Mouse (Mus musculus): ENCODE results near the gene Tbc1d15.

Tbc1d15 gene

DNA sequence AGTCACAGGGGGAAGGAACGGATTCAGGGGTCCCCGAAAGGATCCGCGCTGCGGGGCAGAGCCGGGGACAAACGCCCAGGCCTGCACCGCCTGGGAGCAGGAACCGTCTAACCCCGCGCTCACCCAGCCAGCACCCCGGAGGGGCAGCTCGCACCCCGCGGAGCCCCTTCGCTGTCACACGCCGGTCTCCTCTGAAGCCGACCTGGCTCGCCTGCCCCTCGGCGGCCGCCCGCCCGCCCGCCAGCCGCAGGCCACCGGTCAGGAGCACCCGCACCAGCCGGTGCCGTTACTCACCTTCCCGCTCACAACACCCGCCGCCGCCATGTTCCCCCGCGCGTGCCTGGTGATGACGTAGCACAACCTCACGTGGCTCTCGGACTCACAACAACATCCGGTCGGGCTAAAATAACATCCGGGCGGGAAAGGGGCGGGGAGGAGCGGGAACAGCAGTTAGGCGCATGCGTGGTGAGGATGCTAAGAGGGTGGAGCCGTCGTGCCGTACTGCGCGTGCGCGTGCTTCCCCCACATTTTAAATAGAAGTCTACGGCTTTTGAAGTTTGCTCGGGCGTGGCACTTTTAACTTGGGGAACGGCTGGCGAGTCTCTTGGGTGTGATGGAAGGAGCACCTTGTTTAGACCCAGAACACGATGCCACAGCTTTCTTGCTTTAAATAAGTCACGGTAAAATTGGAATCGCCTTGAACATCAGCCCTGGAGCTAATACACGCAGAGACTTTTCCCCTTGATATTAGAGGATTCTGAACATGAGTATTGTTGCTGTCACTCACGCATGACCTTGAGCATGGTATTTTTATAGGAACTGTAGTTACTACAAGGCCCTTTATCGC is at the start of gene Tbc1d15:
TSS of gene Tbc1d15 (minus strand) at position 380 of the 847 bp plus-strand sequence.
- peak; percentile 97 for DNase-seq

DNA sequence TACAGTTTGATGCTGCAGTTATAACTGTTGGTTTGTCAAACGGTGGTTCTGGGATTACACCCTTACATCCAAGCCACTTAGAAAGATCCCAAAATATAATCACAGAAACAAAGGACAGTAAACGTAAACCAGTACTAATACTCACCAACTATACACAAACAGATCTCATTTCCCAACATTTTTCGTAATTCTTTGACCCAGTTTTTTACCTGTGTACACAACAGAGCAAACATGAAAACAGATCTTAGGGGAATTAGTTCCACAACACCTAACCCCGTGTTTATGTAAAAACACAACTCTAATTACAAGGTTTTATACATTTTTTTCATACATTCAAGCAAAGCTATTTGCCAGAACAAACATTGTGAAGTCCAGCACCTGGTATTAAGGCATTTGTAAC is 47.4 kb upstream of the Tbc1d15 start:
- DNase-seq, result no peak

DNA sequence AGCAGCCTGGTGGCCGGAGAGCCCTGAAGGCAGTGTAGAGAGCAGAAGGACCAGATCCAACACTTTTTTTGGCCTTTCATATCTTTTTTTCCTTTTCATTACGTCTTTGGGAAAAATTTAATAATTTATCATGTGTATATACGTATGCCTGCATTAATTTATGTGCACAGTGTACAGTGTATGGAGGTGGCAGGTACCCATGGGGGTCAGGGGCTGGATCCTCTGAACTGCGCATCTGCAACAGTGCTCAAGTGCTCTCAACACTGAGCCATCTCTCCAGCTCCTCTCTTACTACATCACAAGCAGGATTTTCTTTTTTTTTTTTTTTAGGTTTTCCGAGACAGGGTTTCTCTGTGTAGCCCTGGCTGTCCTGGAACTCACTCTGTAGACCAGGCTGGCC is 46.3 kb upstream of the Tbc1d15 start:
- no peak for DNase-seq

DNA sequence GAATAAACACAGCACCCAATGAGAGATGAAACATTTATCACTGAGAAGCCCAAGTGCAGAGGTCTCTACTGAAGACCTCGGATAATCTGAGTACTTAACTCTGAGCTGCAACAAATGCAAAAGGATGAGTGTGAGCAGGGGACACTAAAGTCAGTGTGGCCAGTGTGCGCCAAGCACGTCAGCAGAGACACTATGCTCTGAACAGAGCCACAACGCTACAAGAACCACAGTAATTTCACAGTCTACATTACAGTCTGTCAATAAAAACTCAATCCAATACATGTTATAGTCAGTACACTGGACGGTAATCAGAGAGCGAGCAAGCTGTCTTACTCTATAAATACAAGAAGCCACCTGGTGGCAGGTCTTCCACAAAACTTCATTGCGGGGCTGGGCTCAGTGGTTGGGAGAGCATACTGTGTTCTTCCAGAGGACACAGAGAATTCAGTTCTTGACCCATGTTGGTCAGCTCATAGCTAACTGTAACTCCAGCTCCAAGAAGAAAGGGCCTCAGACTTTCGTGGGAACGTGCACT is 45.2 kb upstream of the Tbc1d15 start:
- no peak for DNase-seq

DNA sequence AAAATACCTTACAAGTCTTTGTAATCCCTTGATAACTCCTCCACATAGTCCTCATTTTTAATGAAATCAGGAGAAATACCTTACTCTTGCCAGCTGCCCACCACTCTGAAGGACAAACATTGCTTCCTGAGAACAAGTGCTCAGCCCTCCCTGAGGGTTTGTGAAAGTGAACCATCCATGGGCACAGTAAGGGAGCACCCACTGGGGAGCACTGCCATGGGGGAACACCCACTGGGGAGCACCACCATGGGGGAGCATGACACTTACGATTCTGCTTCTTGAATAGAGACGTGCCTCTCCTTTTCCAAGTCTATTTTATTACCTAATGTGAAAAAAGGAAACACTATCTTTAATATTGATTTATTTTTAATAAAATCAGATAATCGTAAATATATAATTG is 43.9 kb upstream of the Tbc1d15 start:
- no peak for DNase-seq

DNA sequence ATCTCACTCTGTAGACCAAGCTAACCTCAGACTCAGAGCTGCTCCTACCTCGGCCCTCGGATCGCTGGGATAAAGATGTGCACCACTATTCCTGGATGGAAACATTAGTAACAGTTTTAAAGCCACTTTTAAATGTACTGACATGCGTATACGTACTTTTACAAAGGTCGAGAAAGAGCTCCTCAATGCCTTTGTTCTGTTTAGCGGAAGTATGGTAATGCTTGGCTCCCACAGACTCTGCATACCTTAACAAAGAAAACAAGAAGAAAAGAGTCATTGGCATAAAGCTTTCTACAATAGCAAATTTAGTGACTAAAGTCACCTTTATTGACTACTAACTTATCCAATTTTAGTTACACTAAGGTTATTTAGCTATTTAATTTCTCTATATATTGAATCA is 43.4 kb upstream of the Tbc1d15 start:
- no peak for DNase-seq

DNA sequence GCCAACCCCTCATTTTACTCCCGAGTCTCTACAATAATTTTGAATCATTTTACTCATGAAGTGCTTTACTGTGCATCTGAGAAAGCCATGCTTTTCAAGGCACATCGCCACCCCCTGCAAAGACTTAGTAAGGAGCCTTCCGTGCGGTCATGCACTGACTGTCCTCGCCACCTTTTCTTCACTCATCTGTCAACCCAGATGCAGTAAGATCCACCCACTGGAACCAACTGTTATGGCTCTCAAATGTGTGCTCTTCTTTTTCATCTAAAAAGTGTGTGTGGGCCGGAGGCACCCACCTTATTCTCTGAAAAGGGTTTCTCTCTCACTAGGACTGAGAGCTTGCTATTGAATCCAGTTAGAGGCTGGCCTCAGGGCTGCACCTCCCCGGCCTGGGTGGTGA is 42.7 kb upstream of the Tbc1d15 start:
- no peak for DNase-seq

DNA sequence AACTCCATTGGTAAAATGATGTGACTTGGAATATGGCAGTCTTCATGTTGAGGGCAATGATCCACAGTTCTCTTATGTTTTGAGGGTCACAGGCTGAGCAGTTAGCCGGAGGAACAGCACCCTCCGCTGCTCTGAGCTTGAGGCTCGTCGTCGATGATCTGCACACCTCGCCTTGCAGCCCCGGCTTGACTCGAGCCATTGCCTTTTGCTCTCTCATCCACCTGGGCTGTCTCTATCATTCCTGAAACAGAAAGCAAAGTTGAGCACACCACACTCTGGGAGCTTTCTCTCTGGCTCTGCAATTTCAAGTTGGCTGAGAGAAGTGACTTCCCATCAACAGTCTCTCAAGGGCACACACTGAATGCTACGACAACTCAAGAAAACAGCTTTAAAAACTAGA is 39.4 kb upstream of the Tbc1d15 start:
- no peak for DNase-seq

DNA sequence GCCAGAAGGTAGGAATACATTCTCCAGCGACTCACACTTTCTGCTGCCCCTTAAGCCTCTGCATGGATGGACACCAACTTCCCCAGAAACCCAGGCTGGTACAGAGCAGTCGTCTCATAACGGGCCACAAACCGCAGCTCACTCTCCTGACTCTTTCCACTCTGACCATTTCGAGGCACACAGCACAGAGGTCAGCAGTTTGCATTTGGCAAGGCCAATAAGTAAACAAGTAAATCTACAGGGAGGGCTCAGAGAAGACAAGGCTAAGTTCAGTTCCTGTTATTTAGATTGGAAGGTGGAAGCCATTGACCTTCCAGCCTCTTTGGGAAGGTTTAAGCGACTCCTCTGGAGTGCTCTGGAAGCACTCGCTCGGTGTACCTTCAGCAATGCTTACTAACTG is 37.6 kb upstream of the Tbc1d15 start:
- DNase-seq, result no peak

DNA sequence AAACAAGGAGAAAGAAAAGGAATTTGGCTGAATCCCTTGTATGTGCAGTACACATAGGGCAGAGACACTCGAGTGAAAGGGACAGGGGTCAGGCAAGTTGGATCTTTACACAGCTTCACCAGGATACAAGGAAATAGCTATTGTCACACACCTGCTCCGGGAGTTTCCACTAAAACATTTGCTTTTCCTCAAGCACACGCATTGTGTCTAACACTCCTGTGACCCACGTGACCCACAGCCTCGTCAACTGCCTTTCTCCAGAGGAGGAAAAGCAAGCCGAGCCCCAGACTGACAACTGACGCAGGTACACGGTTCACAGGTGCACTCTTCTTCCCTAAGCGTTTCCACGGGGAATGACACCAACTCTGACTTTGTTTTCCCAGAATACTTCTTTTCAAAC is 32.9 kb upstream of the Tbc1d15 start:
- no peak for DNase-seq

DNA sequence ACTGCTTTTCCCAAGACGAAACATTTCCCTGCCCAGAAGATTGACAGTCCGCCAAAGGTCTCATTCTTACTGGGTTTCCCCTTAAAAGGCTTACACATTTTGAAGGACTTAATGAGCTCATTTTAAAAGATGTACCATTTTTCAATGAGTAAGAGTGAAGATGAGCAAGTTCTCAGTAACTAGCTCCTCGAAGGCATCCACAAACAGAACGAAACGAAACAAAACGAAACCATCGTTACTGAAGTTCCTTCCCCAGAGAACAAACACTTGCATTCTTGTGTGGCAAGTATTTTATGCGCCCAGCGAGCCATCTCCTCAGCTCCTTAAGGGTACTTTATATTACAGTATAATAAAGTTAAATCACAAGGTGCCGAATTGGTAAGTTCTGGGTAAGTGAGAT is 30.1 kb upstream of the Tbc1d15 start:
- DNase-seq, result no peak

DNA sequence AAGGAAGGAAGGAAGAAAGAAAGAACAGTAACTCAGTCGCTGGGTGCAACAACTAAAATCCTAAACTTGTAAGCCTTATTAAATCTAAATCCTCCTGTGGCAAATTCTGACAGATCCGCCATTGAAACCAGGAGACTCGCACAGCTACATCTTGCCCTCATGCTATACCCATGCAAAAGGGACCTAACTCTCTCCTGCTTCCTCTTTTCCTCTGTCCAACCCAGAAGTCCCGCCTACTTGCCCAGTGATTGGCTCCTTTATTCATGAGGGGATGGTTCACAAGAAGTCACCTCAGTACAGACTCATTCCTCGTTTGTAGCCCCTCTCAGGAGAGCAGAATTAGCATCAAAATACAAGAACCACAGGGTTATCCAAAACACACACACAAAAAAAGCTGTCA is 20.4 kb upstream of the Tbc1d15 start:
- no peak for DNase-seq

DNA sequence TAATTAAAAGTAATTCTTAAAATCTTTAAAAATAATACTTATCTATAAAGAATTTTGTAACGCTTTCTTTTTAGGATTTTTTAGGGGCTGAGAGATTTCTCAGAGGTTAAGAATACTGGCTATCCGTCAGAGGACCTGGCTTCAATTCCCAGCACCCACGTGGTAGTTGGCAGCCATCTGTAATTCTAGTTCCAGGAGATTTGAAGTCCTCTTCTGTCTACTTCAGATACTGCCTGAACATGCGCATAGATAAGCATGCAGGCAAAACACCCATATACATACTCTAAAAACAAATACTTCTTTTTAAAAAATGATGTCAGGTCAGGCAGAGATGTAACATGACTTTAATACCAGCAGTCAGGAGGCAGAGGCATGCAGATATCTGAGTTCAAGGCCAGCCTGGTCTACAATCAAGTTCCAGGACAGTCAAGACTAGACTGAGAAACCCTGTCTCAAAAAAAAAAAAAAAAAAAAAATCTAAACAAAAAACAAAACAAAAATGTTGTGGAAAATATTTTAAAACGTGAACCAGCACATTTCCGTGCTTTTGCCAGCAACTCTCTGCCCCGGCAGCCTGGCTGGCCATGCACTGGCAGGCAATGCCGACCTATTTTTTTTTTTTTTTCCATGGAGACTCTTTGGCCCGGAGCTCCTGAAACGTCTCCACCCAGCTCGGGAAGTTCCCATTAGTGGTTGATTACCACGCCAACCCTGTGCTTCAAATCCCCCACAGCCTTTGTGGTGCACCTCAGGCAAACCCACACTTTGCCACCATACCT is 19.5 kb upstream of the Tbc1d15 start:
- DNase-seq, result no peak

DNA sequence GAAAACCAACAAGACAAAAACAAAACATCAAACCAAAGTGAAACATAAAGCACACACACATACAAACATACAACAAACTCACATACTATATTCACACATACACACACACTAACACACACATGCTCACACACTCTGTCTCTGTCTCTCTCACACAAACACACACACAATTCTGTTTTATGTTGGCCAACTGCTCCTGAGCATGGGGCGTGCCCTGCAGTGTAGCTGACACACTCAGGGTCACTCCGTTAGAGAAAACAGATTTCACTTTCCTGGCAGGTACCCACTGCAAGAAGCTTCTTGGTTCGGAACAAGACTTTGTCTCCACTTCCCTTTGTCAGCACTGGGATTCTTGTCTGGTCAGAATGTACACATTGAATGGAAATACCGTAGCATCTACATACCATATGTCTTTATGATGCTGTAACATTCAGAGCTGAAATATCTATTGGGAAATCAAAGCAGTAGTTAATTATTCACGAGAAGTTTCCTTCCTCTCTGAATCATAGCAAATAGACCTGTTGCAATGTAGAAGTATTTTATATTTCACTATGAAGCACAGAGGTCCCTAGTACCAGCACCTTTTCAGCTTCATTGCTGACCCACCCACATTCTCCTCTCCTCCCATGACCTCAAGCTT is 11.8 kb upstream of the Tbc1d15 start:
- DNase-seq, result no peak

DNA sequence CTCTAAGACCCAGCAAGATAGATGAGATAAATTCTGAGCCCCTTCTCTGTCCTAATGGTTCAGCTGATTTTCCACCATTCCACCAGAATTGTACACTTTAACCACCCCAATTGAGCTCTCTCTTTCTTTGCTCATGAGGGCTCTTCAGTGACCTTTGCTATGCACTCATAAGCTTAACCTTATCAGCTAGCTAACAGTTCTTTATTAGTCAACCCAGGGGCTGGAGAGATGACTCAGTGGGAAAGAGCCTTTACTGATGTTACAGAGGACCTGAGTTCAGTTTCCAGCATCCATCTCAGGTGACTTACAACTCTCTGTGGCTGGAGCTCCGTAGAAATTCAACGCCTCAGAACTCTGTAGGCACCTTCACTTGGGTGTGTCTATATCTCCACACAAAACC is 11.0 kb upstream of the Tbc1d15 start:
- no peak for DNase-seq

DNA sequence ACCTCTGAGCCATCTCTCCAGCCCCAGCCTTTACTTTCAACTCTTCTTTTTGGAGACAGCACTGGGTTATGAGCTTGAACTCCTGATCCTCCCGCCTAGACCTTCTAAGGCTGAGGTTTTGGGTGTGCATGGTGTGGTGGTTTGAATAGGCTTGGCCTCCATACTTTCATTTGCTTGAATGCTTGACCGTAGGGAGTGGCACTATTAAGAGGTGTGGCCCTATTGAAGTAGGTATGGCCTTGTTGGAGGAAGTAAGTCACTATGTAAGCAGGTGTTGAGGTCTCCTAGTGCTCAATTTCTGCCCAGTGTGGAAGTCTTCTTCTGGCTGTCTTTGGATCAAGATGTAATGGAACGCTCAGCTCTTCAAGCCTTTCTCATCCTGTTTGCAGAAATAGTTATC is 10.2 kb upstream of the Tbc1d15 start:
- DNase-seq, result no peak

DNA sequence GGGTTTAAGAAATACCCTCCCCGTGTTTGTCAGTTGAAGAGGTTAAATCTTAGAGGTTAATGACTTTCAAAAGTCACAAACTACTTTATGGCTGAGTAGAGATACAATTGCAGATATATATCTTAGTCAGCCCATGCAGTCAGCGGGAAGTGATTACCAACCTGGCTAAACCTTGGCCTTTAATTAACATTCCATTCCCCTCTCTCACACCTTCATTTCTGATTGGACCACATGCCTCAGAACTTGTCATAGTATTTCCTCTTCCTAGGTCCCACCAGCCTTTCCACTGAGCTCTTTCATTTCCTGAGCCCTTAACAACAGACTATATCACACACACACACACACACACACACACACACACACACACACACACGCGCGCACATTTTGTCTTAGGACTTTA is 4.9 kb upstream of the Tbc1d15 start:
- no peak for DNase-seq

DNA sequence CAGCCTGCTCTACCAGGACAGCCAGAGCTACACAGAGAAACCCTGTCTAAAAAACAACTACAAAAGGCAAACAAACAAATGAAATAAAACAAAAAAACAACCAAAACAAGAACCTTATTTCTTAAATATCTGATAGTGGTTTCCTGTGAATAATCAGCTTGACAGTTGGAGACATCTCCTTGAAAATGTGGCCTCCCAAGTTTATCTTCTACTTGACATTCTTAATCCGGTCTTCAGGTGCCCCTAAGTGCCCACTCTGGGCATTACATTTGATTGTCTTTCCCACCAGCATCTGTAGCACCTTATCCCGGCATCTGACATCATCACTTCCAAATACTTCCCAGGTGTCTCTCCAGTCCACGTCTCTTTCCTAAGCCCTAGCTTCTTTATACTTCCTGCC is 2.3 kb upstream of the Tbc1d15 start:
- DNase-seq, result no peak

DNA sequence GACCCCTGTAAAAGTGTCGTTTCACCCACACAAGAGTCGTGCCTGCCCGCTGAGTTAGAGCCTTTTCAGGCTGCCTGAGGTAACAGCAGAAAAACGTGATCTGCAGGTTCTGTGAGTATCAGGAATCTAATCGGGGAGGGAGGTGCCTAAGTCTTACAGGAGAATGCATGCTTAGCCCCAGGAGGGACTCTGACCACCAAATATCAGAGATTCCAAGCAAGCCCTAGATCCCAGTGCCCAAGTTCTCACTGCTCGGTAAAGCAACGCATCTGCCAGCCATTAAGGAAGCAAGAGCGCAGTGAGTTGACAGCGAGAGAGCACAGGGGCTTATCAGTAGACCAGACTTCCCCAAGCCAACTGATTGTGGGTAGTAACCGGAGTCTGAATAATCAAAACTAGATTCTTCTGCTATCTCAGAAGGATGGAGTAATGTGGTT is 1.1 kb upstream of the Tbc1d15 start:
- DNase-seq, result no peak

DNA sequence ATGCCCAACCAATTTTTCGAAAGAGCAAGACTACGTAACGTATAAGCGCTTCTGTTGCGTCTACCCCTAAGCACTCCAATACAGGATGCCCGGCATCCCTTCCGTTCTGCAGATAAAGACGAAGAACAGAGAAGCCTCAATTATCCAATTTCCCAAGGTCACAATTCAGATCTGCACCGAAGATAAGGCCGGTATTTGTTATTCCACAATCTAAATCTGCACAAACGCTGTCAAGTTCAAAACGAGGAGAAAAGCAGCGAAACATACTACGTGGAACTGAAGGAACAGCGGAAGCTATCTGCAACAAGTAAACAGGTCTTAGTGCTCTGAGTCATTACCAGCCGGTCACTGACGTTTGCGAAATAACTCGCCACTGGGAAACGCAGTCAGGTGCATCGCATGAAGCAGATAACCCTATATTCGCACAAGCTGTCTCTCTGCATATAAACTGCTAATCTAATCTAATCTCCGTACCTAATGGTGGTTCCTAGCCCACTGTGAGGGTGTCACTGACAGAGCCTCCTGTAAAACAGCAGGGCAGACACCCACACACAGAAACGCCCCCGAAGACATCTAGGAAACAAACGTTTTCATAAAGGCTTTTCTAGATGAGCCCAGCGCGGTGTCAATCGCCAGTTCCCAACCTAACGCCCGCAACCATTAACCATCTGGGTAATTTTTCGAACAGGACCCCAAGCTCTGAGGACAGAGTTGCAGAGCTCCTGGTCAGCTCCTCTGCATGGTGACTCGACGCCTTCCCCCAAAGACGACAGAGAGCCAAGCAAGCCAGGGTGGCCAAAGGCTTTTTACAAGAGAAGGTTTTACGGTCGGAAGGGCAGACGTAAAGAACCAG is 806 bp downstream of the Tbc1d15 start:
- no peak for DNase-seq

DNA sequence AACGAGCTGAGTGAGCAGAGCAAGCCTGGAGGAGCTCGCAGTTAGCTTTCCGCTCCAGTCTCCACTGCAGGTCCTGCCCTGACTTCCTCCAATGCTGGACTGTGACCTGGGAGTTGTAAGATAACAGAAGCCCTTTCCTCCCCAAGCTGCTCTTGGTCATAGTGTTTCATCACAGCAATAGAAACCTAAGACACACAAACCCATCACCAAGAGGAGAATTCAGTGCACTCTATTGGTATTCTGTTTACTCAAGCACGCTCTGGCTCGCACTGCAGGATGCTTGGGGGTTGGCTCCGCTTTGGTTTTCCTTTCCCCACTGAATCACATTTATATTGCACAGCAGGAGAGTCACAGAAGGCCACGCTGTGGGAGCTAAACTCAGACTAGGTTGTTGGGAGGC is 3.2 kb downstream of the Tbc1d15 start:
- DNase-seq, result no peak

DNA sequence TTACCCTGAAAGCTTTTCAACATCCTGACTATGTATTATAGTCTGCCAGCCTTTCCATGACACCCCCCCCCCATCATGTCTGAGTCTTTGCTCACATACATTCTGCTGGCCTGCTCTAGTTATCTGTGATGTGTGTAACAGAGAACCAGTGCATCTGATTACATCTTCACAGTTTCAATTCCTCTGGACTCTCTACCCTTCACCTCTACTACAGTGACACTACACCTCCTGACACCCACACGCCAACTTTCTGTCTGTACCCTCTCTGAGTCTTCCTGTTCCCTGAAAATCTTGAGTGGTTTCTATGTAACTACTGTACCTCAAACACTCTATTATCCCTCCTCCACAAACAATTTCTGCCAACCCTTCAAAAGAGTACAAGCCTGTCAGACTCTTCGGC is 5.8 kb downstream of the Tbc1d15 start:
- DNase-seq, result no peak

Data from cerebellum, adult 11 months (tissue).